Mouse (Mus musculus) midbrain, embryonic 16.5 days (tissue): ENCODE results near the gene Gm20388. TPM values are rescaled to one million over a fixed set of nuclear protein-coding genes. Genes with fewer than 3 reads are reported as not detected.
A peak's percentile ranks its signal among the peaks of the same experiment; 100 is the strongest.

Experiments used
- ATAC-seq: fragments of 200-750 bp; cut with Nextera tagmentation; 2 replicates; pipeline ENCODE4 v1.8.0; 2017; ENCODE audit warnings: moderate TSS enrichment
- H3K27ac ChIP-seq: fragments of 300-500 bp; sonication (generic); 2 replicates; pipeline ENCODE4 v1.5.1; 2014; ENCODE audit warnings: mild to moderate bottlenecking, low read length, mixed read lengths
- H3K27me3 ChIP-seq: fragments of 300-500 bp; sonication (generic); 2 replicates; pipeline ENCODE4 v1.6.1; 2014; ENCODE audit warnings: low read depth, low read length, mixed read lengths; ENCODE audit not compliant: control insufficient read depth, insufficient read depth
- H3K36me3 ChIP-seq: fragments of 300-500 bp; sonication (generic); 2 replicates; pipeline ENCODE4 v1.6.1; 2014; ENCODE audit warnings: mild to moderate bottlenecking, low read length, moderate library complexity, mixed read lengths; ENCODE audit not compliant: control insufficient read depth, insufficient read depth
- H3K4me1 ChIP-seq: fragments of 300-500 bp; sonication (generic); 2 replicates; pipeline ENCODE4 v1.6.1; 2014; ENCODE audit warnings: mild to moderate bottlenecking, low read length, mixed read lengths; ENCODE audit not compliant: control insufficient read depth, insufficient read depth
- H3K4me2 ChIP-seq: fragments of 300-500 bp; sonication (generic); 2 replicates; pipeline ENCODE4 v1.6.1; 2014; ENCODE audit warnings: mild to moderate bottlenecking, low read length, mixed read lengths
- H3K4me3 ChIP-seq: fragments of 300-500 bp; sonication (generic); 2 replicates; pipeline ENCODE4 v1.5.1; 2014; ENCODE audit warnings: low read depth, mild to moderate bottlenecking, low read length, moderate library complexity, mixed read lengths
- H3K9ac ChIP-seq: fragments of 300-500 bp; sonication (generic); 2 replicates; pipeline ENCODE4 v1.6.1; 2014; ENCODE audit warnings: low read depth, low read length, mixed read lengths
- H3K9me3 ChIP-seq: fragments of 300-500 bp; sonication (generic); replicated peaks from 2 replicates; pipeline ENCODE4 v1.6.1; 2014; ENCODE audit warnings: mild to moderate bottlenecking, low read length, mixed read lengths; ENCODE audit not compliant: control insufficient read depth, poor library complexity, severe bottlenecking
- WGBS: fragments of 180-500 bp; shearing (Covaris S2); extraction: QIAGEN DNeasy Blood & Tissue Kit; methylation state at CpG from one replicate; pipeline ENCODE4 v1.1.7; 2014; 5-methylcytosine and 5-hydroxymethylcytosine counted together
- polyA plus RNA-seq: library from polyadenylated mRNA; unstranded; fragments of >200 nt; fragmentation: Nextera tagmentation; extraction: Ambion mirVana; gene quantifications from 2 replicates; pipeline ENCODE4 v1.2.1, GENCODE M21; 2015

Gm20388 gene
- polyA plus RNA-seq, 1 experiment from 2014 or later: 7.5 TPM

- peaks cover 25% of the 10 kb centered on the region for H3K4me1 ChIP-seq
- no peak overlapping the region for H3K9ac ChIP-seq
- no peak overlapping the region for H3K4me2 ChIP-seq
- no peaks in the 10 kb centered on the region for H3K9me3 ChIP-seq
- H3K4me3 ChIP-seq: no peak overlapping the region
- no peak for ATAC-seq
- 91% methylated on average over 4 of the region's 4 CpGs for WGBS
- no peak overlapping the region for H3K27ac ChIP-seq
- H3K36me3 ChIP-seq: no peaks in the 10 kb centered on the region
- H3K27me3 ChIP-seq: no peaks in the 10 kb centered on the region
Observed at GRCm38 (mm10) chr8:124267206-124267605, 4356.6 kb downstream of the Gm20388 start.

DNA sequence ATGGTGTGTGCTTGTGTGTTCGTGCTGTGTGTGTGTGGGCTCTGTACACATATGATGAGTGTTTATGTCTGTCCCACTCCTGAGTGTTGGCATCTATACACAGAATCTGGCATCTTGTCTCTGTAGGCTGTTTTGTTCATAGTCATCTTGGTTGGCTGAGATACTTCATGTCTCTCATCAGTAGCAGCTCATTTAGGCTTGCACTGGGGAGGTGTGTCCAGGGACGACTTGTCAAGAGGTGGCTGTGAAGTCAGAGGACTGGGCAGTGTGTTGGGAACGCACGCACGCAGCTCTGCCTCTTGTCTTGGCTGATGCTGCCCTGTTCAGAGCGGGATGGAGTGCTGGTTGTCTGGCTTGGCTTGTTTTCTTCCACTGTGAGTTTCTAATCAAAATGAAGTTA, 4359.9 kb downstream of the Gm20388 start:
- no peaks in the 10 kb centered on the region for H3K9me3 ChIP-seq
- H3K36me3 ChIP-seq: no peaks in the 10 kb centered on the region
- no peak overlapping the region for H3K4me3 ChIP-seq
- 93% methylated on average over 6 of the region's 6 CpGs for whole genome bisulfite sequencing
- no peak overlapping the region for H3K4me2 ChIP-seq
- no peak for ATAC-seq
- no peak overlapping the region; the same call in 1 of the 2 replicates for H3K27ac ChIP-seq
- no peaks in the 10 kb centered on the region for H3K27me3 ChIP-seq
- H3K9ac ChIP-seq: no peak overlapping the region
- peaks cover 16% of the 10 kb centered on the region for H3K4me1 ChIP-seq

- H3K27ac ChIP-seq: no peak overlapping the region
- no peaks in the 10 kb centered on the region for H3K36me3 ChIP-seq
- no peaks in the 10 kb centered on the region for H3K9me3 ChIP-seq
- no peaks in the 10 kb centered on the region for H3K27me3 ChIP-seq
- no peak overlapping the region for H3K4me2 ChIP-seq
- 82% methylated on average over 11 of the region's 11 CpGs for WGBS
- H3K9ac ChIP-seq: no peak overlapping the region
- H3K4me1 ChIP-seq: peaks cover 16% of the 10 kb centered on the region
- no peak for ATAC-seq
- H3K4me3 ChIP-seq: no peak overlapping the region
Observed at GRCm38 (mm10) chr8:124270904-124271303, 4360.3 kb downstream of the Gm20388 start.

- no peak for ATAC-seq
- H3K36me3 ChIP-seq: no peaks in the 10 kb centered on the region
- no peaks in the 10 kb centered on the region for H3K9me3 ChIP-seq
- no peak overlapping the region for H3K9ac ChIP-seq
- H3K27me3 ChIP-seq: no peaks in the 10 kb centered on the region
- H3K27ac ChIP-seq: no peak overlapping the region
- 95% methylated on average over 12 of the region's 12 CpGs for WGBS
- H3K4me2 ChIP-seq: no peak overlapping the region
- no peak overlapping the region for H3K4me3 ChIP-seq
- H3K4me1 ChIP-seq: peaks cover 16% of the 10 kb centered on the region
Observed at GRCm38 (mm10) chr8:124271518-124271917, 4360.9 kb downstream of the Gm20388 start.

DNA sequence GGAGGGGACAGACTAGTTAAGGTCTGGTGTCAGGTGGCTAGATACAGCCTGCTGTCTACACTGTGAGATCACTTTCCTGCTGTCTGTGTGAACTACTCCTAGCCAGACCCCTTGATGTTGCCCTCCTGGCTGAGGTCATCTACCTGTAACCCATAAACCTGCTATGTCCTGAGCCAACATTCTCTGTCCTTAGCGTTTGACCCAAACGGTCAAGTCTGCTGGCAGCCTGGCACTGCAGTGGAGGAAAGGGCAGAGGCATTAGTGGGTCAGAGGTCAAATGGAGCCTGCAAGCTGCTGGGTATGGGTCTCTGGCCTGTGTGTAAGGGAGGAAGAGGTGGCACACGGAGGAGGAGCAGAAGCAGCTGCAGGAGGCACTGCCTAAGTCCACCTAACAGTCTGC, 4362.2 kb downstream of the Gm20388 start:
- Histone ChIP-seq H3K36me3 (no peaks in the 10 kb centered on the region), H3K9me3 (no peaks in the 10 kb centered on the region), H3K27ac (no peak overlapping the region), H3K4me2 (no peak overlapping the region), H3K4me1 (peaks cover 21% of the 10 kb centered on the region), H3K4me3 (no peak overlapping the region), H3K27me3 (no peaks in the 10 kb centered on the region), H3K9ac (no peak overlapping the region)
- no peak for ATAC-seq
- WGBS: 65% methylated on average over 3 of the region's 3 CpGs

GRCm38 (mm10) chr8:124273606-124274218, 4363.1 kb downstream of the Gm20388 start:
- no peak overlapping the region for H3K9ac ChIP-seq
- no peaks in the 10 kb centered on the region for H3K9me3 ChIP-seq
- H3K4me2 ChIP-seq: no peak overlapping the region
- H3K4me3 ChIP-seq: no peak overlapping the region
- H3K36me3 ChIP-seq: no peaks in the 10 kb centered on the region
- no peak overlapping the region for H3K27ac ChIP-seq
- no peaks in the 10 kb centered on the region for H3K27me3 ChIP-seq
- ATAC-seq: no peak
- WGBS: 64% methylated on average over 8 of the region's 8 CpGs
- H3K4me1 ChIP-seq: peaks cover 21% of the 10 kb centered on the region

DNA sequence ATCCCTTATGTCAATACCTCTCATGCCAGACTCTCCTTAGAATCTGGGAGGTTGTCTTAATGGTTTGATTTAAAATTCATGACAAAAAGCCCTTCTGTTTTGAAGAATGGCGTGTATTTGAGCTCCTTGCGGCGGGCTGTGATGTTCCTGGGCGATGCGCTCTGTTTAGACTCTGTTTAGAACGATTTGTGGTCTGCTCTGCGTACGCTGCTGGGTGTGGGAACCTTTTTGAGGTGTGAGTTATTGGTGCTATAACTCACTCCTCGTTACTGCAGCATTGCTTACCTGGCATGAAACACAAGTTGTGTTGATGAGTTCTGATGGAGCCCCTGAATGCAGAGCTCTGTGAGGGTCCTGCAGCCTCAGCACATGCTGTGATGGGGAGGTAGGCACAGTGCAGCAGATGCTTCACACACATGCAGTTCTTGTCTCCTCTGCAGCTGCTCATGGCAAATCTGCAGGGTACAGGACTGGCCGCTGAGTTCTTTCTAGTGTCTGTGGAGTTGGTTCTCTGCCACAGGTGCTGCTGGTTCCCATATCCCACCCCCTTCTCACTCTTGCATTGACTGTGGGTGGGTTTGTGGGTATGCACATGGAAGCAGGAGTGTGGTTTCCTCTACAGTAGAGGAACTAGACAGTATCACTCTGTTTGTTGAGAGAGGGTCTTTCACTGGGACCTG, 4363.9 kb downstream of the Gm20388 start:
- ATAC-seq: no peak
- no peaks in the 10 kb centered on the region for H3K36me3 ChIP-seq
- H3K27me3 ChIP-seq: no peaks in the 10 kb centered on the region

GRCm38 (mm10) chr8:124275377-124276071, 4364.9 kb downstream of the Gm20388 start:
- H3K4me2 ChIP-seq: no peak overlapping the region
- whole genome bisulfite sequencing: 90% methylated on average over 10 of the region's 10 CpGs
- peaks cover 20% of the 10 kb centered on the region for H3K4me1 ChIP-seq
- no peaks in the 10 kb centered on the region for H3K27me3 ChIP-seq
- H3K9me3 ChIP-seq: no peaks in the 10 kb centered on the region
- ATAC-seq: no peak
- no peaks in the 10 kb centered on the region for H3K36me3 ChIP-seq
- no peak overlapping the region for H3K9ac ChIP-seq
- H3K27ac ChIP-seq: no peak overlapping the region
- no peak overlapping the region for H3K4me3 ChIP-seq

More for the DNA sequence above, 4363.9 kb downstream of the Gm20388 start:
- Histone ChIP-seq H3K27ac (no peak overlapping the region), H3K4me1 (peaks cover 26% of the 10 kb centered on the region), H3K4me2 (no peak overlapping the region), H3K9ac (peak overlapping the region; percentile 10; the same call in 1 of the 2 replicates), H3K4me3 (no peak overlapping the region), H3K9me3 (no peaks in the 10 kb centered on the region)
- WGBS: 51% methylated on average over 10 of the region's 10 CpGs
